Mouse (Mus musculus) liver, embryonic 11.5 days (tissue): ENCODE results near the gene Gm42878. TPM values are rescaled to one million over a fixed set of nuclear protein-coding genes. Genes with fewer than 3 reads are reported as not detected.

Experiments
- ATAC-seq: fragments of 200-750 bp; cut with Nextera tagmentation; replicated peaks from 2 replicates; pipeline ENCODE4 v1.8.0; 2017; ENCODE audit warnings: moderate number of reproducible peaks, mild to moderate bottlenecking, moderate TSS enrichment, moderate library complexity; ENCODE audit not compliant: low FRiP score
- DNase-seq: peaks from one replicate; pipeline ENCODE4 v3.0.0-alpha.2; 2017; ENCODE audit warnings: low spot score
- H3K27ac ChIP-seq: fragments of 300-500 bp; sonication (generic); 2 replicates; pipeline ENCODE4 v1.5.1; 2014; ENCODE audit warnings: mild to moderate bottlenecking, low read depth, low read length, control low read depth
- H3K27me3 ChIP-seq: fragments of 300-500 bp; sonication (generic); replicated peaks from 2 replicates; pipeline ENCODE4 v1.6.1; 2014; ENCODE audit warnings: low read length, mixed read lengths; ENCODE audit not compliant: control insufficient read depth, insufficient read depth
- H3K36me3 ChIP-seq: fragments of 300-500 bp; sonication (generic); 2 replicates; pipeline ENCODE4 v1.6.1; 2014; ENCODE audit warnings: mild to moderate bottlenecking, low read length, moderate library complexity, mixed read lengths; ENCODE audit not compliant: control insufficient read depth, insufficient read depth
- H3K4me1 ChIP-seq: fragments of 300-500 bp; sonication (generic); replicated peaks from 2 replicates; pipeline ENCODE4 v1.6.1; 2014; ENCODE audit warnings: low read length, mixed read lengths; ENCODE audit not compliant: control insufficient read depth, insufficient read depth
- H3K4me2 ChIP-seq: fragments of 300-500 bp; sonication (generic); 2 replicates; pipeline ENCODE4 v1.6.1; 2014; ENCODE audit warnings: mild to moderate bottlenecking, control low read depth, moderate library complexity
- H3K4me3 ChIP-seq: fragments of 300-500 bp; sonication (generic); 2 replicates; pipeline ENCODE4 v1.5.1; 2014; ENCODE audit warnings: low read depth, low read length, control low read depth
- H3K9ac ChIP-seq: fragments of 300-500 bp; sonication (generic); 2 replicates; pipeline ENCODE4 v1.6.1; 2014; ENCODE audit warnings: low read depth, low read length, control low read depth
- H3K9me3 ChIP-seq: fragments of 300-500 bp; sonication (generic); 2 replicates; pipeline ENCODE4 v1.6.1; 2016; ENCODE audit warnings: low read length, inconsistent platforms, mixed read lengths; ENCODE audit not compliant: control insufficient read depth
- WGBS: fragments of 180-500 bp; shearing (Covaris S2); extraction: QIAGEN DNeasy Blood & Tissue Kit; methylation state at CpG from one replicate; pipeline ENCODE4 v1.1.7; 2014; 5-methylcytosine and 5-hydroxymethylcytosine counted together
- polyA plus RNA-seq: library from polyadenylated mRNA; unstranded; fragments of >200 nt; fragmentation: Nextera tagmentation; extraction: Ambion mirVana; gene quantifications from 2 replicates; pipeline ENCODE4 v1.2.1, GENCODE M21; 2014

The Gm42878 gene
- polyA plus RNA-seq, 1 experiment from 2014 or later, result not detected

DNA sequence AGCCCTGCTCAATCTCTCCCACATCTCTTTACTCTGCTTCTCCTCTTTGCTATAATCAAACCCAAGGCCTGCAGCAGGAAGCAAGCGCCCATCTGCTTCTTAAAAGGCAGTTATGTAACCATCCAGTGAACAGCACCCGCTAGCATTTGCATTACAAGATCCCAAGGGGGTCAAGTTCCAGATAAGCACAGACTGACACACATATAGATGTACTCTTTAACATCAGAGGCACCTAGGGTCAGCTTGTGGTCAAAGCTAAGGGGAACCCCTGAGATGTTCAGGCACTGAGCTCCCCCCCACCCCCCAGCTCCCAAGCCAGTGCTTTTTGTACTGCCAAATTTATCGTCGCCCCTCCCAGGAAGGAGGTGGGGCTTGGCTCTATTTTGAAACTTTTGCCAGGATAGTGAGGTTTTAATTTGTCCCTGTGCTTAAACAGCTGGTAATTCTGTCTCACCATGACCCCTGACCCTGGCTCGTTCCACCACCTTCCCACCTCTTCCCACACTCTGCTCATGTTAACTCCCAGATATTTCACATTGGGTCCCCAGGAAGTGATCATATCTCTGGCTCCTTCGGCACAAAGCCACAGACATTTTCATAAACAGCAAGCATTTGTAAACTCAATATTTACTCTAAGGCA lies 41.2 kb upstream of the Gm42878 start:
- Histone ChIP-seq H3K4me3 (no peak overlapping the region), H3K9me3 (no peaks in the 10 kb centered on the region), H3K9ac (peak overlapping the region; percentile 0; the same call in 1 of the 2 replicates), H3K27me3 (no peaks in the 10 kb centered on the region), H3K36me3 (no peaks in the 10 kb centered on the region), H3K27ac (peak overlapping the region; percentile 46; the same call in 1 of the 2 replicates), H3K4me2 (peak overlapping the region; percentile 52), H3K4me1 (peaks cover 24% of the 10 kb centered on the region)
- 34% methylated on average over 6 of the region's 6 CpGs for WGBS
- DNase-seq (no peak), ATAC-seq (no peak)

DNA sequence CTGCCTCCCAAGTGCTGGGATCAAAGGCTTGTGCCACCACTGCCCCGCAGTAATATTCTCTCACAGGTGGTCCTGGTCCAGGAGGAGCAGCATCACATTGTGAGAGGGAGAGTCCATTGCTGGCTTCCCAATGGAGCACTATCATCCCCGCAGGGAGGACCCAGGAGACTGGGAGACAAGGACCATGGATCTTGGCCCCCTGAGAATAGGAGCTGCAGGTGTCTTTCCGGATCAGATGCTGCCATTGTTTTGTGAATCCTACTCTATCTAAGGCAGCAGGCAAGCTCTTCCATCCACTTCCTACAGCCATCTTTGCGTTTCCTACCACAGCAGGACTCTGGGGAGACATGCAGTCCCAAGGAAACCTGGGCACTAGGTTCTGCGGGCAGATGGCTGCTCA lies 40.4 kb upstream of the Gm42878 start:
- Histone ChIP-seq H3K4me1 (peaks cover 19% of the 10 kb centered on the region), H3K36me3 (peaks cover under 1% of the 10 kb centered on the region; the same call in 1 of the 2 replicates), H3K4me2 (no peak overlapping the region), H3K27me3 (no peaks in the 10 kb centered on the region), H3K9ac (no peak overlapping the region), H3K27ac (0 out of 2 replicates have a peak overlapping the region, but pooled peaks have one; percentile 23), H3K4me3 (no peak overlapping the region), H3K9me3 (no peaks in the 10 kb centered on the region)
- no peak for DNase-seq
- 82% methylated on average over 5 of the region's 5 CpGs for WGBS
- ATAC-seq, result no peak

DNA sequence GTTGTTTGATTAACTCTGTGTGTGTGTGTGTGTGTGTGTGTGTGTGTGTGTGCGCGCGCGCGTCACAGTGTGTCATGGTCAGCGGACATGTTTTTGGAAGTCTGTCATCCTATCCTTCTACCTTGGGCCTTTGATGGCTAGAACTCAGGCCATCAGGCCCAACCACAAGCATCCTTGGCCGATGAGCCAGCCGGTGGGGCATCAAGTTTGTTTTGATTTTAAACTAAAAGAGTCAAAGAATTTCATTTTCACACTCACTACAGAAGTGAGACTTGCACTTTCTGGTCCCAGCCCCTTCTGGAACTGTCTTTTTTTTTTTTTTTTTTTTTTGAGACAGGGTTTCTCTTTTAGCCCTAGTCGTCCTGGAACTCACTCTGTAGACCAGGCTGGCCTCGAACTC lies 39.7 kb upstream of the Gm42878 start:
- peaks cover 19% of the 10 kb centered on the region for H3K4me1 ChIP-seq
- H3K27ac ChIP-seq, result no peak overlapping the region
- H3K27me3 ChIP-seq, result no peaks in the 10 kb centered on the region
- WGBS, result 87% methylated on average over 10 of the region's 10 CpGs
- no peak overlapping the region for H3K4me2 ChIP-seq
- H3K4me3 ChIP-seq, result no peak overlapping the region
- no peaks in the 10 kb centered on the region for H3K9me3 ChIP-seq
- no peak for ATAC-seq
- peaks cover 3% of the 10 kb centered on the region; the same call in 1 of the 2 replicates for H3K36me3 ChIP-seq
- DNase-seq, result no peak
- H3K9ac ChIP-seq, result no peak overlapping the region

- Histone ChIP-seq H3K4me1 (peaks cover 19% of the 10 kb centered on the region), H3K9me3 (no peaks in the 10 kb centered on the region), H3K4me3 (no peak overlapping the region), H3K4me2 (peak overlapping the region; percentile 33; the same call in 1 of the 2 replicates), H3K27ac (peak overlapping the region; percentile 61; the same call in 1 of the 2 replicates), H3K27me3 (no peaks in the 10 kb centered on the region), H3K36me3 (peaks cover 7% of the 10 kb centered on the region; the same call in 1 of the 2 replicates), H3K9ac (no peak overlapping the region)
- ATAC-seq (peak; percentile 79), DNase-seq (peak; percentile 58)
- 42% methylated on average over 12 of the region's 12 CpGs for WGBS
Measured at GRCm38 (mm10) chr5:121583765-121584501, 38.7 kb upstream of the Gm42878 start.

- DNase-seq (no peak), ATAC-seq (no peak)
- Histone ChIP-seq H3K27me3 (no peaks in the 10 kb centered on the region), H3K4me1 (peaks cover 16% of the 10 kb centered on the region), H3K36me3 (peaks cover 7% of the 10 kb centered on the region; the same call in 1 of the 2 replicates), H3K4me2 (no peak overlapping the region), H3K4me3 (no peak overlapping the region), H3K9me3 (no peaks in the 10 kb centered on the region), H3K27ac (no peak overlapping the region), H3K9ac (no peak overlapping the region)
- 89% methylated on average over 8 of the region's 8 CpGs for WGBS
Measured at GRCm38 (mm10) chr5:121581945-121582344, 36.7 kb upstream of the Gm42878 start.

GRCm38 (mm10) chr5:121576927-121577488 lies 31.7 kb upstream of the Gm42878 start:
- 89% methylated on average over 11 of the region's 11 CpGs for WGBS
- Histone ChIP-seq H3K27me3 (no peaks in the 10 kb centered on the region), H3K9ac (no peak overlapping the region), H3K4me1 (no peaks in the 10 kb centered on the region), H3K9me3 (no peaks in the 10 kb centered on the region), H3K4me2 (no peak overlapping the region), H3K4me3 (no peak overlapping the region), H3K36me3 (peaks cover 13% of the 10 kb centered on the region), H3K27ac (no peak overlapping the region)
- DNase-seq (no peak), ATAC-seq (no peak)

DNA sequence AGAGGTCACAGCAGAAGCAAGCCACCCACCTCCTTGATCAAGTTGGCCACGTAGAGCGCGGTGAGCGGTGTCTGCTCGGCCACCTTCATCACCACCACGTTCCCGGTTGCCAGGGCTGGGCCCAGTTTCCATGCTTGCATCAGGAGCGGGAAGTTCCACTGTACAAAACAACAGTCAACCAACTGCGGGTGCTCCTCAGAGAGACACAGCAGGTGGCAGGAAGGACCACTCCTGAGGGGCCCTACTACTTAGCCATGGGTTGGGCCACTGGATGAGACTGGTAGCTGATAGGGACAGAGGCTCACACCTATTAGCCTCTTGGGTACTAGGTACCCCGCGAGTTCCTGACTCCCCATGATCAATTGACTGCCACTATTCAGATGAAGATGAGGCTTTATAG lies 30.6 kb upstream of the Gm42878 start:
- no peaks in the 10 kb centered on the region for H3K4me1 ChIP-seq
- peaks cover 15% of the 10 kb centered on the region for H3K36me3 ChIP-seq
- no peak overlapping the region for H3K9ac ChIP-seq
- WGBS, result 93% methylated on average over 11 of the region's 11 CpGs
- DNase-seq (no peak), ATAC-seq (no peak)
- H3K4me3 ChIP-seq, result no peak overlapping the region
- no peak overlapping the region for H3K27ac ChIP-seq
- no peaks in the 10 kb centered on the region for H3K9me3 ChIP-seq
- no peak overlapping the region for H3K4me2 ChIP-seq
- no peaks in the 10 kb centered on the region for H3K27me3 ChIP-seq

DNA sequence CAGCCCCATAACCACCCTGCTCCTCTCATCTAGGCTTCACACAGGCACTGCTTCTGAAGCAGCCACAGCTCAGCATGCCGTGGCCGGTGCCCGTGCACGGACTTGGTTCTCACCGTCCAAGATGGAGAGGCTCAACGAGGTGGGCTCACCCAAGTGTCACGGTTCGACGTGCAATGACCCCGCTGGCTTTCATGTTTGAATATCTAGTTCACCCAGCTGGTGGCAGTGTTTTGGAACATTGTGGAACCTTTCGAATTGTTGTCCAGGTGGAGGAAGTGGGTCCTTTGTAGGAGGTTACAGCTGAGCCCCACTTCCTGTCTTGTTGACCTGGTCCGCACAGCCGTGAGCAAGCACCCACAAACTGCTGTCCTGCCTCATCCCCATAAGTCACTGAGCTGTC lies 28.9 kb upstream of the Gm42878 start:
- Histone ChIP-seq H3K4me1 (no peaks in the 10 kb centered on the region), H3K27ac (no peak overlapping the region), H3K9me3 (no peaks in the 10 kb centered on the region), H3K27me3 (no peaks in the 10 kb centered on the region), H3K9ac (no peak overlapping the region), H3K36me3 (peaks cover 7% of the 10 kb centered on the region), H3K4me2 (no peak overlapping the region), H3K4me3 (no peak overlapping the region)
- WGBS, result 89% methylated on average over 13 of the region's 13 CpGs
- DNase-seq (no peak), ATAC-seq (no peak)
